25 mouse cellular contexts compared by ENCODE assay signal in the genomic region with DNA sequence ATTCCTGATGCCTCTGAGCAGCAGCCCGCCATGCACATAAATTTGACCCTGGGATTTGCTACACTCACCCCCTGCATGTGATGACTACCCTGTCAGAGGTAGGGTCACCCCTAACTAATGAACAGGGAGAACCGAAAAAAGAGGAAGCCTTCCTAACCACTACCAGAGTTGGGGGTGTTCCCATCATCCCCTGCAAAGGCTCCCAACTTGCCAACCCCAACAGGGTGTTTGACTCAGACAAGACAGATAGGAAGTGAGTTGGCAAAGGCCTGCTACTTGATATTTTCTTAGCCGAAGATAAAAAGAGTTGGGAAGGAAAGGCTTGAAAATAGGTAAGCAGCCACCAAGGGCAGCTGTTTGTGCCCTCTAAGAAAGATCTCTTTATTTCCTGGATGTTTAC. TPM values are rescaled to one million over a fixed set of nuclear protein-coding genes. Genes with fewer than 3 reads are reported as not detected.
DNase-seq lines count a peak whose midpoint lies in the region; ATAC-seq and TF ChIP-seq lines count a peak whose summit lies in the region.
"Had no signal": no experiment of that assay in that cellular context is flagged by ENCODE, and none has a peak within 500 bp of the region (broad histone marks: within the 10 kb centered on the region; RNA-seq: fewer than 3 reads in every experiment).

No protein-coding gene starts in this region.

- TF ChIP-seq EP300 in MEL (IDR thresholded peaks at IDR 0.05; ENCODE audit: low read depth in 1 of 2, low read length in 2 of 2) = peak; percentile 81 to 84
- no peak for TF ChIP-seq EP300 in liver, postnatal 0 days (IDR thresholded peaks at IDR 0.05; ENCODE audit: low read depth)

- peaks cover 0 to 22% of the 10 kb centered on the region in 2 experiments; a peak in 2 of 4 replicates for H3K4me1 ChIP-seq in MEL (ENCODE audit: control insufficient read depth in 1 of 2, insufficient read depth in 2 of 2, low read length in 2 of 2)
- H3K4me1 ChIP-seq in liver, postnatal 0 days (ENCODE audit: insufficient read depth) = no peaks in the 10 kb centered on the region
- H3K4me1 ChIP-seq: hindbrain, embryonic 12.5 days had no signal

- peak; percentile 75 for DNase-seq in MEL (ENCODE audit: low read depth, low spot score)
- DNase-seq in kidney, adult 11 months = no peak
- no peak for DNase-seq in urinary bladder, postnatal 36 days (ENCODE audit: low spot score in 2 of 2)
- no peak for DNase-seq in liver, postnatal 0 days
- DNase-seq: adrenal gland, adult 8-10 months; adrenal gland, postnatal 25 days; cerebellum, adult 11 months; cerebellum, adult 2 months; cerebellum, adult 9-11 months; embryo, embryonic 11 days; gastrocnemius, postnatal 25 days; heart, adult 2 months; heart, postnatal 14 days; heart, postnatal 4 days had no signal

- no peak for TF ChIP-seq CTCF in MEL (IDR thresholded peaks at IDR 0.05 in 2 of 3, conservative IDR thresholded peaks at IDR 0.05 in 1 of 3; ENCODE audit: control insufficient read depth in 1 of 3, insufficient read depth in 1 of 3, low read depth in 2 of 3, low read length in 3 of 3, poor library complexity in 1 of 3, severe bottlenecking in 1 of 3)
- TF ChIP-seq CTCF in liver, postnatal 0 days (IDR thresholded peaks at IDR 0.05; ENCODE audit: low read depth) = no peak

- TF ChIP-seq RAD21 in MEL (IDR thresholded peaks at IDR 0.05; ENCODE audit: low read depth, low read length) = no peak

- TF ChIP-seq POLR2A in MEL (IDR thresholded peaks at IDR 0.05; ENCODE audit: control insufficient read depth in 1 of 2, insufficient read depth in 1 of 2, low read depth in 1 of 2, low read length in 2 of 2, poor library complexity in 1 of 2) = no peak

- H3K27ac ChIP-seq in MEL (ENCODE audit: control insufficient read depth, low read depth, low read length) = peak overlapping the region; percentile 72
- no peak overlapping the region for H3K27ac ChIP-seq in liver, postnatal 0 days (ENCODE audit: low read depth)
- H3K27ac ChIP-seq: embryonic facial prominence, embryonic 10.5 days; embryonic facial prominence, embryonic 13.5 days; forebrain, embryonic 12.5 days; forebrain, embryonic 15.5 days; heart, adult 2 months; heart, embryonic 10.5 days; heart, embryonic 13.5 days; hindbrain, embryonic 12.5 days; hindbrain, embryonic 15.5 days had no signal

- peak; percentile 97 for ATAC-seq in common myeloid progenitor, adult 5-6 weeks (replicated peaks; ENCODE audit: low read depth, poor library complexity, severe bottlenecking)
- peak; percentile 91 for ATAC-seq in megakaryocyte progenitor cell, adult 5-6 weeks (replicated peaks; ENCODE audit: poor library complexity)
- ATAC-seq in liver, postnatal 0 days = no peak
- ATAC-seq: forebrain, embryonic 15.5 days had no signal

- peaks cover 0 to 14% of the 10 kb centered on the region in 2 experiments; a peak in 2 of 4 replicates for H3K36me3 ChIP-seq in MEL (ENCODE audit: control insufficient read depth in 1 of 2, insufficient read depth in 2 of 2, low read length in 2 of 2)
- H3K36me3 ChIP-seq in liver, postnatal 0 days (replicated peaks; ENCODE audit: insufficient read depth, low read length) = no peaks in the 10 kb centered on the region
- H3K36me3 ChIP-seq: embryonic facial prominence, embryonic 10.5 days; embryonic facial prominence, embryonic 13.5 days; forebrain, embryonic 12.5 days; forebrain, embryonic 15.5 days; heart, embryonic 10.5 days; heart, embryonic 13.5 days; hindbrain, embryonic 12.5 days; hindbrain, embryonic 15.5 days had no signal

- H3K4me3 ChIP-seq in MEL (ENCODE audit: control insufficient read depth in 1 of 2, insufficient read depth in 1 of 2, low read depth in 2 of 2, low read length in 2 of 2) = no peak overlapping the region
- H3K4me3 ChIP-seq in liver, postnatal 0 days (ENCODE audit: low read depth, low read length) = no peak overlapping the region
- H3K4me3 ChIP-seq: embryonic facial prominence, embryonic 10.5 days; embryonic facial prominence, embryonic 13.5 days; erythroblast, embryonic 14.5 days; forebrain, embryonic 12.5 days; forebrain, embryonic 15.5 days; heart, adult 2 months; heart, embryonic 10.5 days; heart, embryonic 13.5 days; hindbrain, embryonic 12.5 days; hindbrain, embryonic 15.5 days had no signal

- H3K9ac ChIP-seq in MEL (ENCODE audit: control insufficient read depth, low read depth, low read length, poor library complexity, severe bottlenecking) = no peak overlapping the region
- no peak overlapping the region for H3K9ac ChIP-seq in liver, postnatal 0 days (replicated peaks)
- H3K9ac ChIP-seq: embryonic facial prominence, embryonic 13.5 days; forebrain, embryonic 12.5 days; forebrain, embryonic 15.5 days; heart, embryonic 13.5 days; hindbrain, embryonic 12.5 days; hindbrain, embryonic 15.5 days had no signal

- no peak overlapping the region for H3K4me2 ChIP-seq in liver, postnatal 0 days (ENCODE audit: low read depth, low read length)
- H3K4me2 ChIP-seq: embryonic facial prominence, embryonic 13.5 days; forebrain, embryonic 12.5 days; forebrain, embryonic 15.5 days; heart, embryonic 13.5 days; hindbrain, embryonic 12.5 days; hindbrain, embryonic 15.5 days had no signal

- H3K27me3 ChIP-seq in MEL (ENCODE audit: control insufficient read depth in 1 of 2, insufficient read depth in 2 of 2, low read length in 2 of 2) = no peaks in the 10 kb centered on the region
- H3K27me3 ChIP-seq in liver, postnatal 0 days (ENCODE audit: insufficient read depth, low read length) = no peaks in the 10 kb centered on the region
- H3K27me3 ChIP-seq: embryonic facial prominence, embryonic 13.5 days; forebrain, embryonic 12.5 days; forebrain, embryonic 15.5 days; heart, embryonic 13.5 days; hindbrain, embryonic 12.5 days; hindbrain, embryonic 15.5 days had no signal

- no peaks in the 10 kb centered on the region for H3K9me3 ChIP-seq in MEL (replicated peaks; ENCODE audit: insufficient read depth, low read length)
- H3K9me3 ChIP-seq in liver, postnatal 0 days (ENCODE audit: low read length) = no peaks in the 10 kb centered on the region
- H3K9me3 ChIP-seq: embryonic facial prominence, embryonic 10.5 days; embryonic facial prominence, embryonic 13.5 days; forebrain, embryonic 12.5 days; forebrain, embryonic 15.5 days; heart, embryonic 10.5 days; heart, embryonic 13.5 days; hindbrain, embryonic 12.5 days; hindbrain, embryonic 15.5 days had no signal

- H3K79me2 ChIP-seq in MEL (ENCODE audit: control insufficient read depth, insufficient read depth, low read length, poor library complexity) = no peaks in the 10 kb centered on the region

- WGBS in liver, postnatal 0 days (ENCODE audit: insufficient replicate concordance) = 40% methylated on average over 3 of the region's 3 CpGs

TF ChIP-seq in MEL, 35 proteins besides CTCF, POLR2A, EP300 and RAD21:
- no peak for TF ChIP-seq CHD1 (IDR thresholded peaks at IDR 0.05; ENCODE audit: low read depth, low read length)
- no peak for TF ChIP-seq GABPA (IDR thresholded peaks at IDR 0.05; ENCODE audit: low read depth, low read length)
- no peak for TF ChIP-seq POLR2AphosphoS2 (IDR thresholded peaks at IDR 0.05; ENCODE audit: low read length)
- TF ChIP-seq SIN3A (IDR thresholded peaks at IDR 0.05; ENCODE audit: low read length) = peak; percentile 25; the same call in 1 of the 2 replicates
- TF ChIP-seq ELF1 (IDR thresholded peaks at IDR 0.05; ENCODE audit: low read depth, low read length) = no peak
- TF ChIP-seq MAFK (IDR thresholded peaks at IDR 0.05; ENCODE audit: borderline replicate concordance, low read depth, low read length) = no peak
- no peak for TF ChIP-seq MAZ (IDR thresholded peaks at IDR 0.05; ENCODE audit: low read depth, low read length)
- TF ChIP-seq MAX (IDR thresholded peaks at IDR 0.05; ENCODE audit: low read length) = no peak
- no peak for TF ChIP-seq MXI1 (IDR thresholded peaks at IDR 0.05; ENCODE audit: low read depth, low read length)
- no peak for TF ChIP-seq MYB (IDR thresholded peaks at IDR 0.05; ENCODE audit: low read depth, low read length)
- peak; percentile 79 for TF ChIP-seq TAL1 (IDR thresholded peaks at IDR 0.05; ENCODE audit: low read length)
- TF ChIP-seq E2F4 (IDR thresholded peaks at IDR 0.05; ENCODE audit: borderline replicate concordance, low read depth, low read length) = no peak
- peak; percentile 81 for TF ChIP-seq TCF12 (IDR thresholded peaks at IDR 0.05; ENCODE audit: low read depth, low read length)
- no peak for TF ChIP-seq UBTF (IDR thresholded peaks at IDR 0.05; ENCODE audit: borderline replicate concordance, insufficient read depth, low read depth, low read length)
- TF ChIP-seq RCOR1 (IDR thresholded peaks at IDR 0.05; ENCODE audit: low read depth, low read length) = 0 out of 2 replicates have a peak, but pooled peaks have one; percentile 32
- no peak for TF ChIP-seq JUND (IDR thresholded peaks at IDR 0.05; ENCODE audit: low read depth, low read length)
- peak; percentile 65 for TF ChIP-seq ETS1 (IDR thresholded peaks at IDR 0.05; ENCODE audit: low read depth, low read length)
- TF ChIP-seq GATA1 (IDR thresholded peaks at IDR 0.05; ENCODE audit: low read depth, low read length) = peak; percentile 68; the same call in 1 of the 2 replicates
- no peak for TF ChIP-seq USF2 (IDR thresholded peaks at IDR 0.05; ENCODE audit: borderline replicate concordance in 1 of 2, insufficient read depth in 1 of 2, low read depth in 1 of 2, low read length in 2 of 2)

RNA-seq across cellular contexts. Expression of a gene that starts 18.1 kb away (rescaled TPM):
- total RNA-seq in MEL (2012; rRNA removed) = not detected in 2 replicates
- polyA plus RNA-seq in MEL (2012; ENCODE audit: insufficient read depth in 1 of 2, insufficient read length in 2 of 2, low read depth in 1 of 2, low replicate concordance in 2 of 2, missing spikeins in 1 of 2) = under 1 TPM in 1 of 2 experiments, not detected in 1; 0.01 TPM
- total RNA-seq in common myeloid progenitor, adult 5-6 weeks (2017) = 0.39 and 0.46 TPM in 2 replicates
- 0.05 TPM in 1 of 2 replicates, not detected in the other for total RNA-seq in megakaryocyte progenitor cell, adult 5-6 weeks (2015)
- total RNA-seq in megakaryocyte progenitor cell, adult 5-6 weeks (2017) = under 0.01 and 0.14 TPM in 2 replicates
- 0.36 and 0.37 TPM in 2 replicates for polyA plus RNA-seq in liver, postnatal 0 days (2015; fragmentation: Nextera tagmentation; extraction: Ambion mirVana)
